Mouse (Mus musculus) testis, adult 2 months (tissue): ENCODE results near the gene Ngef.

Experiments used
- CTCF ChIP-seq: fragments of 200-500 bp; IDR thresholded peaks from 2 replicates; pipeline ENCODE4 v1.5.1; 2012; ENCODE audit warnings: low read depth, mild to moderate bottlenecking, inconsistent platforms, low read length, moderate library complexity; ENCODE audit not compliant: control insufficient read depth, insufficient read depth, insufficient replicate concordance
- POLR2A ChIP-seq: fragments of 200-500 bp; IDR thresholded peaks from 2 replicates; pipeline ENCODE4 v1.6.1; 2012; ENCODE audit warnings: low read depth, mild to moderate bottlenecking, inconsistent platforms, low read length, moderate library complexity; ENCODE audit not compliant: control insufficient read depth

DNA sequence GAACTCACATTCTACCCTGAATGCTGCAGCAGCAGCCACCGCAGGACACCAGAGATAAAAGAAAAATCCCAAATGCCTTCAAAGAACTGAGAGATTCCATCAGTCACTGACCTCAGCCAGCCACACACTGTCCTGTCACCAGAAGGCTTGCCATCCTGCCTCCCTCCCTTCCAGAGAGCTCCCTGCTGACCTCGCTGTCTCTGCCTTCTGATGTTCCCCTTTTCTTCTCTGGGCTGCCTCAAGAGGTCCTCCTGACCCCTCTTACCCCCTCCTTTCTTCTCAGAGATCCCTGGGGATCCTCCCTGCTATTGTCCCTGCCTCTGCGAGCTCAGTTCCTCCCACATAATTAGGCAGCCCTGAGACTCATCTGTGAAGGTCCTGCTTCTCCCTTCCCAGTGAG lies 7.2 kb upstream of the Ngef start:
- TF ChIP-seq CTCF = no peak
- no peak for TF ChIP-seq POLR2A
